Mouse (Mus musculus) liver, embryonic 14.5 days (tissue): ENCODE results near the gene Pank1. TPM values are rescaled to one million over a fixed set of nuclear protein-coding genes. Genes with fewer than 3 reads are reported as not detected.

Experiments used
- ATAC-seq: fragments of 200-750 bp; cut with Nextera tagmentation; 2 replicates; pipeline ENCODE4 v1.8.0; 2017; ENCODE audit warnings: moderate number of reproducible peaks, mild to moderate bottlenecking, moderate library complexity; ENCODE audit not compliant: insufficient read depth
- DNase-seq, 3 experiments: peaks; one replicate each; pipeline ENCODE4 v3.0.0-alpha.2; 2012 to 2013; ENCODE audit warnings: low read depth in 3 of 3, low spot score in 3 of 3
- H3K27ac ChIP-seq: fragments of 300-500 bp; sonication (generic); 2 replicates; pipeline ENCODE4 v1.5.1; 2014; ENCODE audit warnings: moderate library complexity, mild to moderate bottlenecking, control low read depth, inconsistent platforms
- H3K27me3 ChIP-seq: fragments of 300-500 bp; sonication (generic); 2 replicates; pipeline ENCODE4 v1.6.1; 2014; ENCODE audit warnings: mild to moderate bottlenecking, low read length, moderate library complexity; ENCODE audit not compliant: control insufficient read depth, insufficient read depth
- H3K36me3 ChIP-seq: fragments of 300-500 bp; sonication (generic); replicated peaks from 2 replicates; pipeline ENCODE4 v1.6.1; 2014; ENCODE audit warnings: low read depth; ENCODE audit not compliant: control insufficient read depth, insufficient read depth
- H3K4me1 ChIP-seq, 2 experiments: fragments of 200-500 bp in 1 of 2; fragments of 300-500 bp in 1 of 2; sonication (generic) in 1 of 2; replicated peaks; 2 replicates each; pipeline ENCODE4 v1.6.1; 2012 to 2014; ENCODE audit warnings: antibody characterized with exemption in 1 of 2, inconsistent platforms in 1 of 2, low read length in 1 of 2; ENCODE audit not compliant: control insufficient read depth in 2 of 2, insufficient read depth in 2 of 2
- H3K4me2 ChIP-seq: fragments of 300-500 bp; sonication (generic); 2 replicates; pipeline ENCODE4 v1.6.1; 2014; ENCODE audit warnings: low read depth, mild to moderate bottlenecking, control low read depth, moderate library complexity
- H3K4me3 ChIP-seq, 2 experiments: fragments of 200-500 bp in 1 of 2; fragments of 300-500 bp in 1 of 2; sonication (generic) in 1 of 2; 2 replicates each; pipeline ENCODE4 v1.5.1; 2012 to 2014; ENCODE audit warnings: low read depth in 2 of 2, low read length in 2 of 2, mild to moderate bottlenecking in 2 of 2, control low read depth in 1 of 2, inconsistent platforms in 1 of 2, moderate library complexity in 1 of 2; ENCODE audit not compliant: insufficient read depth in 1 of 2
- H3K9ac ChIP-seq: fragments of 300-500 bp; sonication (generic); replicated peaks from 2 replicates; pipeline ENCODE4 v1.6.1; 2014; ENCODE audit warnings: mild to moderate bottlenecking, control low read depth, moderate library complexity
- H3K9me3 ChIP-seq: fragments of 300-500 bp; sonication (generic); 2 replicates; pipeline ENCODE4 v1.6.1; 2016; ENCODE audit warnings: low read length, mixed read lengths; ENCODE audit not compliant: control insufficient read depth
- CTCF ChIP-seq: IDR thresholded peaks from 2 replicates; pipeline ENCODE4 v1.5.1; 2016; ENCODE audit warnings: antibody characterized with exemption, low read depth, control low read depth
- EP300 ChIP-seq: IDR thresholded peaks from 2 replicates; pipeline ENCODE4 v1.6.1; 2016; ENCODE audit warnings: antibody characterized with exemption, low read depth
- WGBS: fragments of 180-500 bp; shearing (Covaris S2); extraction: QIAGEN DNeasy Blood & Tissue Kit; methylation state at CpG from one replicate; pipeline ENCODE4 v1.1.7; 2014; ENCODE audit not compliant: insufficient replicate concordance; 5-methylcytosine and 5-hydroxymethylcytosine counted together
- polyA plus RNA-seq, 2 experiments: library from polyadenylated mRNA; depleted of rRNA in 1 of 2; stranded (reverse) in 1 of 2; unstranded in 1 of 2; fragments of >200 nt; fragmentation: Nextera tagmentation in 1 of 2; extraction: Ambion mirVana in 1 of 2; gene quantifications; 2 replicates each; pipeline versions ENCODE4 v1.2.1 to v1.2.3; 2012 to 2014

The Pank1 gene
- polyA plus RNA-seq, 2 experiments, result 2.5 to 6.7 TPM

DNA sequence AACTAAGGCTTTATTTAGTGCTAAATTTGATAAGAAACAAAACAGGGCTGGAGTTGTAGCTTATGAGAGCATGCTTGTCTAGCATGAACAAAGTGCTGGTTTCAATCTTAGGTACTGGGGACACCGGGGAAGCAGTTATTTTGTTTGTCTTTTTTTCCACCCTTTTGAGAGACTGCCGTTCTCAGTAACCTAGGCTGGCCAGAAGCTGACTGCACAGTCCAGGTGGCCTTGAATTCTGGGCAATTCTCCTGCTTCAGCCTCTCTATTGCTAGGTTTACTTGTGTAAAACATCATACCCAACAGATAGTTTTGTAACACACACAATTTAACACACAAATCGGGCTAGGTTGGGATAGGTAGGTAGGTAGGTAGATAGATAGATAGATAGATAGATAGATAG, 9.9 kb downstream of the Pank1 start:
- no peak overlapping the region for H3K27ac ChIP-seq
- DNase-seq, result no peak

DNA sequence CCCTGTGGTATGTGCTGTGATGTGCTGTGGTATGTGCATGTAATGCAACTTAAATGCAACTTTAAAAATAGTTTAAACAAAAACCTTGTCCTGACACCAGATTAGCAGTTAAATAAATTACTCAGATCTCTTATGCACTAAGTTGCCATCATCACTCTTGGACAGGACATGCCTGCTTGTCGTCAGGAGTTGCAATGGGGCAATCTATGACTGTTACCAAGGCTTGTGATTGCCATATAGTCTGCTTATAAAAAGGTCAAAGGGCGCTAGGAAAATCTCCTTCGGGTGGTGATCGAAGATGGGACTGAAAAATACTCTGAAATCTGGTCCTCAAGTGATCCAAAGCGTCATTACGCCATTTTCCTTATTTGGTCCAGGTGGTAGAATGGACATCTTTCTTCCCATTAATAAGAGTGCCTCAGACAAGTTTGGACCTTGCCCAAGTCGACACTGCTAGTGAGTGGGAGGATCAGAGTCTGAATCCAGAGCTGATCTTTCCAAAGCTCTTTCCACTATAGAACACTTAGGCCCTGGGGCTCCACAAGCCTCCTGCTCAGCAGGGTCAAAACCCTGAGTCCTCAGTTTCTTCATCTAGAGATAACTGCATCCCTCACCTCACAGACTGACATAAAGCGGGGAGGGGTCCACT, 11.0 kb downstream of the Pank1 start:
- Histone ChIP-seq H3K9me3 (no peaks in the 10 kb centered on the region), H3K9ac (no peak overlapping the region), H3K36me3 (no peaks in the 10 kb centered on the region), H3K27me3 (no peaks in the 10 kb centered on the region), H3K27ac (no peak overlapping the region), H3K4me1 (peaks cover 0 to 4% of the 10 kb centered on the region in 2 experiments; a peak in 2 of 4 replicates), H3K4me2 (no peak overlapping the region), H3K4me3 (no peak overlapping the region)
- 78% methylated on average over 8 of the region's 8 CpGs for WGBS
- ATAC-seq (no peak), DNase-seq (no peak)
- TF ChIP-seq EP300, result no peak
- no peak for TF ChIP-seq CTCF

More for the DNA sequence above, 9.9 kb downstream of the Pank1 start:
- Histone ChIP-seq H3K4me3 (no peak overlapping the region), H3K27me3 (no peaks in the 10 kb centered on the region), H3K36me3 (no peaks in the 10 kb centered on the region), H3K9me3 (no peaks in the 10 kb centered on the region), H3K4me2 (no peak overlapping the region), H3K9ac (no peak overlapping the region), H3K4me1 (peaks cover 0 to 4% of the 10 kb centered on the region in 2 experiments; a peak in 2 of 4 replicates)
- no peak for ATAC-seq
- TF ChIP-seq CTCF, result no peak
- no peak for TF ChIP-seq EP300
- 59% methylated on average over 3 of the region's 3 CpGs for WGBS

DNA sequence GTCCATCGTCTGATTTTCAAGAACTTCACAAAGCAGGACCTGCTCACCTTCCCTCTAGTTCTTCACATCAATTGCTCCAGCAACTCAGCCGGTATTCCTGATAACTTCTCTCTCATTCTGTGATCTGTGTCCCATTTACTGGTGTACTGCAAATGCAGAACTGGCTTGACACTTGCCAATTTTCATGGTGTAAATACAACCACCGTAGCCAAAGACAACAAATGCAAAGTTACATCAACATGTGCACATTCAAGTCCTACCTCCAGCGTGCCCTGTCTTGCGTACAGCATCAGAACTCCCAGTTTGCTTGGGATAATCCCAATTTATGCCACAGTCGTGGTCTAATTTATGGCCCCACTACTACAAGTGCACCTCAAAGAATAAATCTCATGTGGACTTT, 15.5 kb downstream of the Pank1 start:
- Histone ChIP-seq H3K27me3 (no peaks in the 10 kb centered on the region), H3K9me3 (no peaks in the 10 kb centered on the region), H3K9ac (no peak overlapping the region), H3K36me3 (no peaks in the 10 kb centered on the region), H3K4me3 (no peak overlapping the region), H3K27ac (no peak overlapping the region), H3K4me2 (no peak overlapping the region), H3K4me1 (peaks cover 2 to 12% of the 10 kb centered on the region in 2 experiments; a peak in 3 of 4 replicates)
- ATAC-seq (no peak), DNase-seq (no peak)
- TF ChIP-seq EP300 (no peak), CTCF (no peak)
- WGBS, result 65% methylated on average over 6 of the region's 6 CpGs

DNA sequence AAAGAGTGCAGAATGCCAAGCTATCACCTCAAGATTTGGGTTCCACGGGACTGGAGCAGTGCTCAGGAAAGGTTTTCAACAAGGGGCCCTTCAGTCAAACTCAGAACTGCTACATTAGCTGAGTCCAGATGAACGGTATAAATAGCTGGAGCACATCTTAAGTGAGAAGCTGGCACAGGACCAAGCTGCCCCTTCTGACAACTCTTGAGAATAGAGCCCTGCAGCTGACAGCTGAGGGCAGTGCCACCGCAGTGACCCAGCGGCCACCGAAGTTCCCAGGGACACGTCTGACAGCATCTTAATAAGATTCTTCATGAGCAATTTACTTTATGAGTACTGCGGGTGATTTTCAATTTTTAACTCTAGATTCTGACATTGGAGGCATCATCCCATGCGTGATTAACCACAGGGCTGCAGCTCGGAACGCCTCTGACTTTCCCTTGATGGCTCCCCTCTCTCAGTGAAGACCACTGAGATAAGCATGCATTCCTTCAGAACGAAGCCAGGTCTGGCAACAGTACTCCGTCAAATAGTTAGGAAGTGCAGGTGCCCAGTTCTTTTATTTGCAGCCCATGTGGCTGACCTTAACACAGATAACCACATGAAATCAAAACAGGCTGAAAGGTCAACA, 23.1 kb downstream of the Pank1 start:
- ATAC-seq, result no peak
- H3K36me3 ChIP-seq, result no peaks in the 10 kb centered on the region
- H3K4me2 ChIP-seq, result no peak overlapping the region
- DNase-seq, result no peak
- H3K4me1 ChIP-seq, result peaks cover 4 to 24% of the 10 kb centered on the region in 2 experiments; a peak in 3 of 4 replicates
- no peak overlapping the region for H3K9ac ChIP-seq
- H3K9me3 ChIP-seq, result no peaks in the 10 kb centered on the region
- H3K27me3 ChIP-seq, result no peaks in the 10 kb centered on the region
- WGBS, result 65% methylated on average over 12 of the region's 12 CpGs
- no peak overlapping the region for H3K27ac ChIP-seq
- no peak overlapping the region for H3K4me3 ChIP-seq
- no peak for TF ChIP-seq EP300
- no peak for TF ChIP-seq CTCF

DNA sequence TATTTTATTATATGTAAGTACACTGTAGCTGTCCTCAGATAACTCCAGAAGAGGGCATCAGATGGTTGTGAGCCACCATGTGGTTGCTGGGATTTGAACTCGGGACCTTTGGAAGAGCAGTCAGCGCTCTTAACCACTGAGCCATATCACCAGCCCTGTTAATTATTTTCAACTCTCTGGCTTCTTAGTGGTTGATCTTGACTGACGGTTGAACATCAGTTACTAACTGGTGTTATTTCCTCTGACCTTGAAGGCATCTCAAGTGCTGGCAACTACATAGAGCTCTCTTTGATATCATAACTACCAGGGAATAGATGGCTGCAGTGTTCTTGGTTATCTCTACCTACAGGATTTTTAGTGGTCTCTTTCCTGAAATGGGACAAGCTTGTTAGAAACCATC, 28.1 kb downstream of the Pank1 start:
- H3K36me3 ChIP-seq, result no peaks in the 10 kb centered on the region
- H3K9ac ChIP-seq, result no peak overlapping the region
- no peak overlapping the region for H3K4me3 ChIP-seq
- DNase-seq (no peak), ATAC-seq (no peak)
- H3K4me1 ChIP-seq, result peaks cover 6 to 23% of the 10 kb centered on the region in 2 experiments; a peak in 3 of 4 replicates
- H3K27ac ChIP-seq, result no peak overlapping the region
- TF ChIP-seq EP300, result no peak
- no peak for TF ChIP-seq CTCF
- no peaks in the 10 kb centered on the region for H3K9me3 ChIP-seq
- 73% methylated on average over 3 of the region's 3 CpGs for WGBS
- no peak overlapping the region for H3K4me2 ChIP-seq
- no peaks in the 10 kb centered on the region for H3K27me3 ChIP-seq
